ENCODE assay signal across 16 mouse cellular contexts in the genomic region with DNA sequence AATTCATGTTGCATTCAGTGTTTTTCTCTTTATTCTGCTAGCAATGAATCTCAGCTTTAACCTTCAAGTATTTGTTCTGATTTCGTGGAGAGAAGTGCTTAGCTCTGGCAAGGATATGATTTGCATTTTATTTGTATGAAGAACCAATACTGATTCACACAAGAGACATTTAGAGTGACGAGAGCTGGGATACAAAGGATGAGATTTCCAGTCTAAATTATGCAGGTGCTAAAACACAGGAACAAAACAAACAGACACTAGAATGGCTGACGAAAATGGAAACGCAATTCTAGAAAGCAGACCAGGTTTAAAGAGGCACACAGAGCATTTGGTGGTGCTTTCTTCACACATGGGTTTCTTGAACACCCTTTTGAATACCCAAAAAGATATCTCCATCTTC.
"Had no signal": no experiment of that assay in that cellular context is flagged by ENCODE, and none has a peak within 500 bp of the region (broad histone marks: within the 10 kb centered on the region; RNA-seq: fewer than 3 reads in every experiment).

No protein-coding gene starts in this region.

- H3K27me3 ChIP-seq: liver, embryonic 13.5 days; midbrain, embryonic 12.5 days; neural tube, embryonic 13.5 days; stomach, embryonic 15.5 days had no signal

- H3K4me3 ChIP-seq: liver, embryonic 13.5 days; midbrain, embryonic 12.5 days; myocyte; neural tube, embryonic 13.5 days; stomach, embryonic 15.5 days had no signal

- H3K4me2 ChIP-seq: liver, embryonic 13.5 days; midbrain, embryonic 12.5 days; neural tube, embryonic 13.5 days; stomach, embryonic 15.5 days had no signal

- ATAC-seq: intestine, postnatal 0 days had no signal

- H3K27ac ChIP-seq: kidney, postnatal 0 days; liver, embryonic 13.5 days; midbrain, embryonic 12.5 days; neural tube, embryonic 13.5 days; stomach, embryonic 15.5 days had no signal

- H3K9me3 ChIP-seq: liver, embryonic 13.5 days; midbrain, embryonic 12.5 days; neural tube, embryonic 13.5 days; stomach, embryonic 15.5 days had no signal

- H3K4me1 ChIP-seq: liver, embryonic 13.5 days; midbrain, embryonic 12.5 days; neural tube, embryonic 13.5 days; stomach, embryonic 15.5 days had no signal

- DNase-seq: kidney, adult 2 months; kidney, postnatal 25 days; liver, embryonic 13.5 days; lung, adult 2 months; lung, postnatal 14 days; lung, postnatal 4 days; retina, postnatal 1 day; right cerebral cortex, postnatal 25 days; spleen, adult 18-20 months; thymus, postnatal 25 days had no signal

- H3K36me3 ChIP-seq: liver, embryonic 13.5 days; midbrain, embryonic 12.5 days; neural tube, embryonic 13.5 days; stomach, embryonic 15.5 days had no signal

- H3K9ac ChIP-seq: liver, embryonic 13.5 days; midbrain, embryonic 12.5 days; neural tube, embryonic 13.5 days; stomach, embryonic 15.5 days had no signal
